Mouse (Mus musculus) intestine, embryonic 14.5 days (tissue): ENCODE results near the gene Tmem51. TPM values are rescaled to one million over a fixed set of nuclear protein-coding genes. Genes with fewer than 3 reads are reported as not detected.

ENCODE experiments used
- ATAC-seq: fragments of 200-750 bp; cut with Nextera tagmentation; replicated peaks from 2 replicates; pipeline ENCODE4 v1.8.0; 2017; ENCODE audit warnings: low read depth, moderate number of reproducible peaks, moderate TSS enrichment, moderate library complexity; ENCODE audit not compliant: low FRiP score, low TSS enrichment
- DNase-seq: peaks from one replicate; pipeline ENCODE4 v3.0.0-alpha.2; 2018; ENCODE audit warnings: low spot score
- H3K27ac ChIP-seq: fragments of 300-500 bp; sonication (generic); 2 replicates; pipeline ENCODE4 v1.5.1; 2014; ENCODE audit warnings: low read depth, mild to moderate bottlenecking, control low read depth
- H3K27me3 ChIP-seq: fragments of 300-500 bp; sonication (generic); replicated peaks from 2 replicates; pipeline ENCODE4 v1.6.1; 2014; ENCODE audit warnings: low read length, control low read depth; ENCODE audit not compliant: control insufficient read depth, insufficient read depth
- H3K36me3 ChIP-seq: fragments of 300-500 bp; sonication (generic); 2 replicates; pipeline ENCODE4 v1.6.1; 2014; ENCODE audit warnings: low read length, control low read depth; ENCODE audit not compliant: control insufficient read depth, insufficient read depth
- H3K4me1 ChIP-seq: fragments of 300-500 bp; sonication (generic); replicated peaks from 2 replicates; pipeline ENCODE4 v1.6.1; 2014; ENCODE audit warnings: low read length, control low read depth, mixed read lengths; ENCODE audit not compliant: control insufficient read depth, insufficient read depth
- H3K4me2 ChIP-seq: fragments of 300-500 bp; sonication (generic); 2 replicates; pipeline ENCODE4 v1.6.1; 2014; ENCODE audit warnings: low read length
- H3K4me3 ChIP-seq: fragments of 300-500 bp; sonication (generic); 2 replicates; pipeline ENCODE4 v1.5.1; 2014; ENCODE audit warnings: low read depth, low read length, control low read depth, mixed read lengths
- H3K9ac ChIP-seq: fragments of 300-500 bp; sonication (generic); 2 replicates; pipeline ENCODE4 v1.6.1; 2014; ENCODE audit warnings: mild to moderate bottlenecking, low read length
- H3K9me3 ChIP-seq: fragments of 300-500 bp; sonication (generic); 2 replicates; pipeline ENCODE4 v1.6.1; 2016; ENCODE audit warnings: low read length, control low read depth; ENCODE audit not compliant: control insufficient read depth
- WGBS: fragments of 180-500 bp; shearing (Covaris S2); extraction: QIAGEN DNeasy Blood & Tissue Kit; methylation state at CpG from one replicate; pipeline ENCODE4 v1.1.7; 2014; 5-methylcytosine and 5-hydroxymethylcytosine counted together
- polyA plus RNA-seq: library from polyadenylated mRNA; unstranded; fragments of >200 nt; fragmentation: Nextera tagmentation; extraction: Ambion mirVana; gene quantifications from 2 replicates; pipeline ENCODE4 v1.2.1, GENCODE M21; 2014

Tmem51 gene
- polyA plus RNA-seq, 1 experiment from 2014 or later, result 45.5 TPM

DNA sequence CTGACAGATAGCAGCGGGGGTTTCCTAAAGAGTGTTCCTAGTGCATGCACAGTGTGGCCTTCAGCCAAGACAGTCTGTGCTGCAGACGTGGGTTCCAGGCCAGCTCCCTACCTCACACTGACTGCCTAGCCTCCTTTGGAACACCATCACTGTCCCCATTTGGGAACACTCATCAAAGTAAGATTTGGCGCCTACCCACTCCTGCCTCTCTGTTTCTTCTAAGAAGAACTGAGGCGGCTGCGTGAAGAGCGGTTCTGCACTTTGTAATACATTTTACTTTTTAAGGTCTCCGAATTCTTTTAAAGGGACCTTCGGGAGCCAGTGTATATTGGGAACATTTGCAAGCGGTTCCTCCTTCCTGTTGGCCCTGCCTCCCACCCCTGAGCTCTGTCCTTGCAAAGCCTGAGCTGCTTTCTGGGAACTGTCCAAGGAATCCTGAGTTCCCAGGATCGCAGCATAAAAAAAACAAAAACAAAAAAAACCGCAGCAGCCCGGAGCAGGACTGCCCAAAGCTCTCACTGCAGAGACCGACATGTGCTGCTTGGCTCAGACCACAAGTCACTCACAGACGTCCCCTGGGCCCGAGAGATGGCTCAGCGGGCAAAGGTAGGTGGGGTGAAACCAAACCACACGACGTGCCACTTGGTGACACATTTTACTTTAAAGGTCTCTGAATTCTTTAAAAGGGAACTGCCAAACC is 6.4 kb downstream of the Tmem51 start:
- Histone ChIP-seq H3K4me3 (no peak overlapping the region), H3K27ac (peak overlapping the region; percentile 40; the same call in 1 of the 2 replicates), H3K4me1 (peaks cover 49% of the 10 kb centered on the region), H3K4me2 (peak overlapping the region; percentile 23), H3K9ac (no peak overlapping the region), H3K9me3 (no peaks in the 10 kb centered on the region), H3K27me3 (no peaks in the 10 kb centered on the region), H3K36me3 (no peaks in the 10 kb centered on the region)
- ATAC-seq (no peak), DNase-seq (no peak)
- WGBS, result 34% methylated on average over 18 of the region's 18 CpGs

DNA sequence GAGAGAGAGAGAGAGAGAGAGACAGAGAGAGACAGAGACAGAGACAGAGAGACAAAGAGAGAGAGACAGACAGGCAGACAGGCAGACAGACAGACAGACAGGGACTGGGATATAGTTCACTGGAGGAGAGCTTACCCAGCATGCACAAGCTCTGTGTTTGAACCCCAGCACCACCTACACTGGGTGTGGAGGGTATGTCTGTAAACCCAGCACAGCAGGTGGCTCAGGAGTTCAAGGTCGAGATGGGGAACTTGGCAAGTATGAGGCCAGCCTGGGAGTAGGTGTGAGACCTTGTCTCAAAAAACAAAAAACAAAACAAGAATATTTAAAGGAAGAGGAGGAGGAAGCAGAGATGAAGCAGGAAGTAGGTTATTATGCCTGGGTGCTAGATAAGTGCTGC is 7.2 kb downstream of the Tmem51 start:
- no peak overlapping the region for H3K4me3 ChIP-seq
- H3K36me3 ChIP-seq, result no peaks in the 10 kb centered on the region
- DNase-seq (no peak), ATAC-seq (no peak)
- no peak overlapping the region for H3K4me2 ChIP-seq
- no peaks in the 10 kb centered on the region for H3K27me3 ChIP-seq
- H3K9ac ChIP-seq, result no peak overlapping the region
- H3K4me1 ChIP-seq, result peaks cover 52% of the 10 kb centered on the region
- WGBS, result 65% methylated on average over 1 of the region's 1 CpGs
- no peaks in the 10 kb centered on the region for H3K9me3 ChIP-seq
- H3K27ac ChIP-seq, result peak overlapping the region; percentile 40; the same call in 1 of the 2 replicates

DNA sequence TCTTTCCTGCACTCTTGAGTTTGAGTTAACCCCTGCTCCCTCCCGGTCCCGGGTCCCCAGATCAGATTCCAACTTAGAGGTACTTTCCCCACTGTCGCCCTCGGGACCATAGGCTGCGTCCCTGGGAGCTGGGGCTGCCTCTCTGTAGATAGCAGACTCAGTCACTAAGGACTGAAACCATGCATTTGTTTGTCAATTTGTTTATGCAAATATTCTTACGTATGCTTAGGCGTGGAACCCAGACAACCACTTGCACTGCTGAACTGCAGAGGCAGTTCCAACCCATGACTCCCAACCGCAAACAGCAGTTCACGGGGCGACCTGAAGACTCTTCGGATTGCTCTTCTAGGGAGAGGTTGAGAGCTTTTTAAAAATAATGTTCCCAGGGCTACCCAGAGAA is 8.2 kb downstream of the Tmem51 start:
- DNase-seq (no peak), ATAC-seq (no peak)
- Histone ChIP-seq H3K4me1 (peaks cover 54% of the 10 kb centered on the region), H3K27me3 (no peaks in the 10 kb centered on the region), H3K4me2 (no peak overlapping the region), H3K9me3 (no peaks in the 10 kb centered on the region), H3K9ac (no peak overlapping the region), H3K4me3 (no peak overlapping the region), H3K27ac (no peak overlapping the region), H3K36me3 (no peaks in the 10 kb centered on the region)
- 85% methylated on average over 11 of the region's 11 CpGs for WGBS

DNA sequence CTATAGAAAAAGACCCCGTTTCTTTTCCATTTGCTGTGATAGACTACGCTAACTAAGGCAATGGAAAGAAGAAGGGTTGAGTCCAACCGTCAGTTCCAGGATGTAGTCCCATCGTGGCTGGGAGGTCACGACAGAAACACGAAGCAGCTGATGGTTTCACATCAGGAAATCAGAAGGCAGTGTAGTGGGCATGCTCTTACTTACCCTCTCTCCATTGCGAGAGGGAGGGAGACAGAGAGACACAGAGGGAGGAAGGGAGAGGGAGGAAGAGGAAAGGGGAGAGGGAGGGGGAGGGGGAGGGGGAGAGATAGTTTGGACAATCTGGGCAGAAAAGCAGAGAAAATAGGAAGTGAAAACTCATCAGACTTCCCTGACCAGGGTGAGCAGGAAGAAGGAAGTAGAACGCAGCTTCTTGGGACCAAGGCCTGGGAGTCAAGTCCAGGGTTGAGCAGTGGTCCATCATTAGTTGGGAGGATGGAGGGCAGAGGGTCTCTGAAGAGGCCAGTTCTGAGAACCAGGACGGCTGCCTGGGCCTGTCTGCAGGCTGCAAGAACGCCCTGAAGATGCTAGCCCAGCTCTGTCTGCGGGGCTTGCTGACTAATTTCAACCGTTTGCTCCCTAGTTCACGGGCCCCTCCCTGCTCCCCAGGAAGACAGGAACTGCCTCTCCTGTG is 9.9 kb downstream of the Tmem51 start:
- no peak overlapping the region for H3K4me3 ChIP-seq
- peaks cover 49% of the 10 kb centered on the region for H3K4me1 ChIP-seq
- H3K36me3 ChIP-seq, result no peaks in the 10 kb centered on the region
- ATAC-seq, result no peak
- no peaks in the 10 kb centered on the region for H3K9me3 ChIP-seq
- no peaks in the 10 kb centered on the region; the same call in 1 of the 2 replicates for H3K27me3 ChIP-seq
- H3K9ac ChIP-seq, result no peak overlapping the region
- WGBS, result 64% methylated on average over 13 of the region's 13 CpGs
- DNase-seq, result no peak
- no peak overlapping the region for H3K27ac ChIP-seq
- no peak overlapping the region for H3K4me2 ChIP-seq

DNA sequence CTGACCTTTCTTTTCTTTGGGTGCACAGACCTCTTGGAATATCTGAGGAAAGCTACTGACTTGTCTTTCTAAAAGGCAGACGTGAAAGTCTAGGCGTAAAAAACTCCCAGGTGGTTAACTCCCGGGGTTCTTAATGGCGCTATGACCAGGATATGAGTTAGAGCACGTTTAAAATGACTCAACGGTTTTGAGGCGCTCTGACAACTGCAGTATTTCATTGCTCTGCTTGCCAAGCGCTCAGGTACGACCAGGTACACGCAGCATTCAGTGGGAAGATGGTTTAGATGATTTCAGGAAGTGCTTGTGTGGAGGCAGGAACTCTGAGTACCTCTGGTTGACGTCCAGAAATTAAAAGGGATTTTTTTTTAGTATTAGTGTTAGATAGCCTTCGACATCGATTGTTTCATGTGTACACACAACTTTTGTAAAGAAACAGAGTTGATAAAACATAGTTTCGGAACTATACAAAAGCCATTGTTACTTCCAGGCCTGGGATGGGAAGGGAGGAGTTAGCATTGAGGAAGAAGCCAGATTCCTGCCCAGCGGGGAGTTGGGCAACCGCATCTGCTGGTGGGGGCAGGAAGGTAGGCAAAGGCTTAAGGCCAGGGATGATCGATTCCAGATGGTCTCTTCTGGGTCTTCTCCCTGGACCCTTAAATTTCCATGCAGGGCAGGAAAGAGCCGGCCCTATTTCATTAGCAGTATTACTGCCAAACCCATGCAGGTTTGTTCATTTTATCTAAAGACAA is 12.7 kb downstream of the Tmem51 start:
- DNase-seq (no peak), ATAC-seq (no peak)
- Histone ChIP-seq H3K9me3 (no peaks in the 10 kb centered on the region), H3K27me3 (no peaks in the 10 kb centered on the region; the same call in 1 of the 2 replicates), H3K9ac (no peak overlapping the region), H3K4me3 (no peak overlapping the region), H3K4me1 (peaks cover 36% of the 10 kb centered on the region), H3K4me2 (no peak overlapping the region), H3K27ac (peak overlapping the region; percentile 27; the same call in 1 of the 2 replicates), H3K36me3 (no peaks in the 10 kb centered on the region)
- 18% methylated on average over 18 of the region's 18 CpGs for WGBS

DNA sequence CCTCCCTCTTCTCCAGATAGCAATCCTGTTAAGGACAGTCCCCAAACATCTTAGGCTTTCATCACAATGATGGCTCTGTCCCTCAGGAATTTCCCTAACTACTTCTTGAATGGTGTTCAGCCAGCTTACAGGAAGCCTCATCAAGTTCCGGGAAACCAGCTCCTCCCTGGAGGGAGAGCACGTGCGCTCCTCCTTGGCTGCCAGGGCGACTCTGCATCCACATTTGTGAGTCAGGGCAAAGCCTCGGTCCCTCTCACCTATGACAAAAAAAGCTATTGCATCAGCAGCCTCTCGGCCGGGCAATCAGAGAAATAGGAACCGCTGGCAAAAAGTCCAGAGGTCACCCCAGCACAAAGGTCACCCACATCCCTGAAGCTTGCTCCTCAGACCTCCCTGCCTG is 13.3 kb downstream of the Tmem51 start:
- no peak overlapping the region for H3K4me2 ChIP-seq
- ATAC-seq, result 0 out of 2 replicates have a peak, but pooled peaks have one; percentile 38
- H3K9me3 ChIP-seq, result no peaks in the 10 kb centered on the region
- H3K4me1 ChIP-seq, result peaks cover 41% of the 10 kb centered on the region
- 29% methylated on average over 8 of the region's 8 CpGs for WGBS
- no peak overlapping the region for H3K4me3 ChIP-seq
- DNase-seq, result no peak
- H3K27ac ChIP-seq, result peak overlapping the region; percentile 27; the same call in 1 of the 2 replicates
- H3K36me3 ChIP-seq, result no peaks in the 10 kb centered on the region
- no peak overlapping the region for H3K9ac ChIP-seq
- H3K27me3 ChIP-seq, result no peaks in the 10 kb centered on the region; the same call in 1 of the 2 replicates

DNA sequence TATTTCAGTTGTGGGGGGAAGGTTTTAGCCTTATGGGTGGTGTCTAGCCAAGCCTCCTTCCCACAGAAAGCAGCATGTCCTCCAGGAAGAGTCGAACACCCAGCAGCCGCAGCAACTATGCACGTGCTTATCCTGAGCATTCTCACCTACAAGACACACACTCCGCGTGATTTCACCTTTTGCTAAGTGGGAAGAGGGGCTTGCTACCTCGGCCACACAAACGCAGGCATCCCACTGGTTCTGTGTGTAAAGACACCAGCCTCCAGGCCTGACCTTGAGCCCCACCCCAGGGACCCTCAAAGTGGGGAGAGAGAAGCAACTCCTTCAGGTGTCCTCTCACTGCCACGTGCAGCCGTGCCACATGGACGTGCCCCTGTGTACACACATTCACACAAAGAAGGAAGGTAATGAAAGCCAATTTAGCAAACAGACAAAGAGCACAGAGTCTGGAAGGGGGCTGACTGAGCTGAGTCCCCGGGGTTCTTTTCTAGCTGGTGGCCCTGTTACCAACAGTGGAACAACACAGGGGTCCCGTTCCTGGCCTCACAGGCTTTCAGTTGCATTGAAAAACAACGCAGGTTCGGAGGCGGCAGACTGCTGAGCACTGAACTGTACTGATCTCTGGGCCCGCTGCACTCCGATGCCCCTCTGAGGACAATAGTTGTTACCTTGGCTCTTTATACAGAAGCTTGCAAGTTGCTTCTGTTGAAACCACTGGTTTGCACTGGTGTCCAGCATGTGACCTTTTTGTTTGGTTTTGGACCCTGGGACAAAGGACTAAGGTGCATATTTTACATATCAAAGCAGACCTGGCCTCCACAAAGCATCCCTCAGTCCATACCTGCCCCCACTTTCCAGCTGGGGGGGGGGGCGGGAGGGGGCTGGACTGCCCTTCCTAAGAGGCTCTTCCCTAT is 14.9 kb downstream of the Tmem51 start:
- H3K4me3 ChIP-seq, result no peak overlapping the region
- no peak for ATAC-seq
- DNase-seq, result no peak
- no peaks in the 10 kb centered on the region for H3K36me3 ChIP-seq
- peaks cover 48% of the 10 kb centered on the region for H3K4me1 ChIP-seq
- no peak overlapping the region for H3K27ac ChIP-seq
- H3K4me2 ChIP-seq, result no peak overlapping the region
- no peak overlapping the region for H3K9ac ChIP-seq
- no peaks in the 10 kb centered on the region; the same call in 1 of the 2 replicates for H3K27me3 ChIP-seq
- H3K9me3 ChIP-seq, result no peaks in the 10 kb centered on the region
- WGBS, result 47% methylated on average over 18 of the region's 18 CpGs

DNA sequence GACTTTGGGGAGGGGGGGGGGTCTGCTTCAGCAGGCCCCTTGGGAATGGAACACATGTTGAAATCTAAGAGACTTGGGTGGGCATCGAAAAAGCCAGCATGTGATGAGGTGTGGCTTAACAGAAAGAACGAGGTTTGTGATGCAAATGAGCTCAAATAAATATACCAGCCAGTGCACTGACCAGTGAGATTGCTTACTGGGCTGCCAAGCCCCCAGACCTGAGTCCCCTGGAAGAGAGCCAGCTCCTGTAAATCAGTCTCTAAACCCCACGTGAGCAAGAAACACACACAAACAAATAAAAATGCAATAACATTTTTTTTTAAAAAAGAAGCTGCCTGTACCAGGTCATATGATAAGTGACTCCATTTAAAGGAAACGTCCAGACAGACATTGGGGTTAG is 17.5 kb downstream of the Tmem51 start:
- H3K4me1 ChIP-seq, result peaks cover 37% of the 10 kb centered on the region
- H3K9ac ChIP-seq, result no peak overlapping the region
- ATAC-seq (no peak), DNase-seq (no peak)
- H3K36me3 ChIP-seq, result no peaks in the 10 kb centered on the region
- no peaks in the 10 kb centered on the region; the same call in 1 of the 2 replicates for H3K27me3 ChIP-seq
- H3K4me3 ChIP-seq, result no peak overlapping the region
- no peaks in the 10 kb centered on the region for H3K9me3 ChIP-seq
- peak overlapping the region; percentile 52; the same call in 1 of the 2 replicates for H3K27ac ChIP-seq
- WGBS, result 57% methylated on average over 4 of the region's 4 CpGs
- H3K4me2 ChIP-seq, result no peak overlapping the region
